8 mouse cellular contexts compared by ENCODE assay signal in the genomic region with DNA sequence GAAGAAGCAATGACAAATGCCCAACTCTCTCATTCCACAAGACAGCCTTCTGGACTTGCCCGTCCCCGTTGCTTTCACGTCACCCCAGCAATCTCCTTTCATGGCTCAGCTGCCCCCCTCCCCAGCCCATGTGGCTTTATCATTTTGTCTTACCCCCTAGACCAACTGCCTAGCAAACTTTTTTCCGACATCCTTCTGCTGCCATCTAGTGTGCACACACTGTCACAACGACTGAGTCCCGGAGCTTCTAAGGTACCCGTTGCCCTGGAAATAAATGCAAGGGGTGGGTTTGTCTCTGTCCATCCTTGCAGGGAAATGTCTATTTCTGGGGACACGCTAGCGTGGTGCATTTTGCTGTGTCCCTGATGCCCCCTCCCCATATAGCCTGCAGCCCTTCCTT.
DNase-seq lines count a peak whose midpoint lies in the region; ATAC-seq and TF ChIP-seq lines count a peak whose summit lies in the region.

No protein-coding gene starts in this region.

- no peaks in the 10 kb centered on the region for H3K36me3 ChIP-seq in liver, adult 2 months (ENCODE audit: control insufficient read depth, insufficient read depth, low read length)
- H3K36me3 ChIP-seq in liver, embryonic 11.5 days (ENCODE audit: control insufficient read depth, insufficient read depth, low read length): no peaks in the 10 kb centered on the region
- H3K36me3 ChIP-seq in embryonic facial prominence, embryonic 11.5 days (replicated peaks; ENCODE audit: control insufficient read depth, insufficient read depth, low read depth, low read length): no peaks in the 10 kb centered on the region
- no peaks in the 10 kb centered on the region for H3K36me3 ChIP-seq in limb, embryonic 13.5 days

- H3K4me3 ChIP-seq in liver, adult 2 months (ENCODE audit: insufficient read depth, low read depth, low read length): no peak overlapping the region
- no peak overlapping the region for H3K4me3 ChIP-seq in liver, embryonic 11.5 days (ENCODE audit: low read depth, low read length)
- no peak overlapping the region for H3K4me3 ChIP-seq in embryonic facial prominence, embryonic 11.5 days (ENCODE audit: low read depth, low read length)
- H3K4me3 ChIP-seq in limb, embryonic 13.5 days: no peak overlapping the region

- 13% methylated on average over 9 of the region's 9 CpGs for WGBS in liver, adult 2 months
- WGBS in liver, embryonic 11.5 days: 13% methylated on average over 9 of the region's 9 CpGs
- WGBS in embryonic facial prominence, embryonic 11.5 days: 13% methylated on average over 9 of the region's 9 CpGs
- WGBS in limb, embryonic 13.5 days: 5% methylated on average over 9 of the region's 9 CpGs

- H3K9me3 ChIP-seq in liver, embryonic 11.5 days (ENCODE audit: control insufficient read depth, low read length): no peaks in the 10 kb centered on the region
- H3K9me3 ChIP-seq in embryonic facial prominence, embryonic 11.5 days (replicated peaks; ENCODE audit: control insufficient read depth, low read length): peaks cover 2% of the 10 kb centered on the region; the same call in 1 of the 2 replicates
- peaks cover 5% of the 10 kb centered on the region; the same call in 1 of the 2 replicates for H3K9me3 ChIP-seq in limb, embryonic 13.5 days

- H3K27ac ChIP-seq in liver, adult 2 months (replicated peaks; ENCODE audit: insufficient read depth, low read depth, low read length): no peak overlapping the region
- H3K27ac ChIP-seq in liver, embryonic 11.5 days (ENCODE audit: low read depth, low read length): no peak overlapping the region
- no peak overlapping the region for H3K27ac ChIP-seq in embryonic facial prominence, embryonic 11.5 days (replicated peaks; ENCODE audit: low read depth, low read length)
- no peak overlapping the region for H3K27ac ChIP-seq in limb, embryonic 13.5 days

- no peak for TF ChIP-seq POLR2A in liver, adult 2 months (IDR thresholded peaks at IDR 0.05; ENCODE audit: extremely low read depth, insufficient read depth, low read length)

- H3K4me2 ChIP-seq in liver, embryonic 11.5 days: no peak overlapping the region
- no peak overlapping the region for H3K4me2 ChIP-seq in embryonic facial prominence, embryonic 11.5 days (ENCODE audit: low read depth, low read length)
- no peak overlapping the region for H3K4me2 ChIP-seq in limb, embryonic 13.5 days (replicated peaks)

- no peak overlapping the region for H3K9ac ChIP-seq in liver, adult 2 months (ENCODE audit: low read depth, low read length)
- no peak overlapping the region for H3K9ac ChIP-seq in liver, embryonic 11.5 days (ENCODE audit: low read depth, low read length)
- H3K9ac ChIP-seq in embryonic facial prominence, embryonic 11.5 days (replicated peaks; ENCODE audit: low read length): no peak overlapping the region
- H3K9ac ChIP-seq in limb, embryonic 13.5 days: no peak overlapping the region

- DNase-seq in liver, adult 2 months (ENCODE audit: extremely low read depth, low read depth, low spot score): no peak
- DNase-seq in liver, embryonic 11.5 days (ENCODE audit: low spot score): no peak
- peak; percentile 6 for DNase-seq in adrenal gland, adult 8-10 months
- peak; percentile 73 for DNase-seq in embryonic facial prominence, embryonic 11.5 days (ENCODE audit: low spot score)
- DNase-seq in induced T-regulatory cell, adult 2 months (ENCODE audit: low read depth): peak; percentile 26
- DNase-seq in right cerebral cortex, adult 2 months (ENCODE audit: low spot score in 2 of 2): peak; percentile 86 to 87
- DNase-seq in natural killer cell, adult 2 months (ENCODE audit: low spot score in 2 of 2): no peak

- peak; percentile 30; the same call in 1 of the 2 replicates for TF ChIP-seq CTCF in liver, adult 2 months (IDR thresholded peaks at IDR 0.05; ENCODE audit: low read depth, low read length)

- no peaks in the 10 kb centered on the region for H3K27me3 ChIP-seq in liver, adult 2 months (ENCODE audit: control insufficient read depth, insufficient read depth, low read length)
- H3K27me3 ChIP-seq in liver, embryonic 11.5 days (replicated peaks; ENCODE audit: control insufficient read depth, insufficient read depth, low read length): no peaks in the 10 kb centered on the region
- no peaks in the 10 kb centered on the region for H3K27me3 ChIP-seq in embryonic facial prominence, embryonic 11.5 days (ENCODE audit: control insufficient read depth, insufficient read depth, low read length)
- peaks cover 5% of the 10 kb centered on the region; the same call in 1 of the 2 replicates for H3K27me3 ChIP-seq in limb, embryonic 13.5 days

- H3K79me2 ChIP-seq in liver, adult 2 months (ENCODE audit: control insufficient read depth, insufficient read depth, low read length): no peaks in the 10 kb centered on the region

- H3K4me1 ChIP-seq in liver, adult 2 months (ENCODE audit: control insufficient read depth, insufficient read depth, low read length): no peaks in the 10 kb centered on the region
- no peaks in the 10 kb centered on the region for H3K4me1 ChIP-seq in liver, embryonic 11.5 days (replicated peaks; ENCODE audit: control insufficient read depth, insufficient read depth, low read length)
- no peaks in the 10 kb centered on the region for H3K4me1 ChIP-seq in embryonic facial prominence, embryonic 11.5 days (ENCODE audit: control insufficient read depth, insufficient read depth, low read length)
- H3K4me1 ChIP-seq in limb, embryonic 13.5 days: 0 out of 2 replicates have a peak, but pooled peaks cover 4% of the 10 kb centered on the region

- no peak; the same call in 1 of the 2 replicates for ATAC-seq in liver, embryonic 11.5 days (replicated peaks; ENCODE audit: low FRiP score)
- ATAC-seq in embryonic facial prominence, embryonic 11.5 days (replicated peaks; ENCODE audit: insufficient number of reproducible peaks, low FRiP score, low TSS enrichment, low read depth): peak; percentile 20; the same call in 1 of the 2 replicates
- ATAC-seq in limb, embryonic 13.5 days (ENCODE audit: low FRiP score, low read depth): peak; percentile 46; the same call in 1 of the 2 replicates

Comparison
In these comparisons a context has a peak if more than half of its experiments do, and no peak if none do; other contexts are left out.
1. DNase-seq: peak in adrenal gland, adult 8-10 months (single experiment), embryonic facial prominence, embryonic 11.5 days (single experiment), induced T-regulatory cell, adult 2 months (single experiment) and right cerebral cortex, adult 2 months (2 of 2); none in liver, adult 2 months (single experiment), liver, embryonic 11.5 days (single experiment) and natural killer cell, adult 2 months (0 of 2).